Mouse (Mus musculus) heart, embryonic 12.5 days (tissue): ENCODE results near the gene Fry. TPM values are rescaled to one million over a fixed set of nuclear protein-coding genes. Genes with fewer than 3 reads are reported as not detected.

Experiments used
- ATAC-seq: fragments of 200-750 bp; cut with Nextera tagmentation; 2 replicates; pipeline ENCODE4 v1.8.0; 2017; ENCODE audit warnings: moderate TSS enrichment, moderate library complexity; ENCODE audit not compliant: insufficient number of reproducible peaks, low FRiP score
- H3K27ac ChIP-seq: fragments of 300-500 bp; sonication (generic); 2 replicates; pipeline ENCODE4 v1.5.1; 2016; ENCODE audit warnings: mild to moderate bottlenecking, moderate library complexity; ENCODE audit not compliant: poor library complexity, severe bottlenecking
- H3K27me3 ChIP-seq: fragments of 300-500 bp; sonication (generic); replicated peaks from 2 replicates; pipeline ENCODE4 v1.6.1; 2016; ENCODE audit warnings: mild to moderate bottlenecking, moderate library complexity
- H3K36me3 ChIP-seq: fragments of 300-500 bp; sonication (generic); 2 replicates; pipeline ENCODE4 v1.6.1; 2016; ENCODE audit warnings: mild to moderate bottlenecking, moderate library complexity
- H3K4me1 ChIP-seq: fragments of 300-500 bp; sonication (generic); replicated peaks from 2 replicates; pipeline ENCODE4 v1.6.1; 2016; ENCODE audit warnings: mild to moderate bottlenecking
- H3K4me2 ChIP-seq: fragments of 300-500 bp; sonication (generic); 2 replicates; pipeline ENCODE4 v1.6.1; 2016; ENCODE audit warnings: mild to moderate bottlenecking, moderate library complexity
- H3K4me3 ChIP-seq: fragments of 300-500 bp; sonication (generic); 2 replicates; pipeline ENCODE4 v1.5.1; 2016; ENCODE audit warnings: mild to moderate bottlenecking
- H3K9ac ChIP-seq: fragments of 300-500 bp; sonication (generic); 2 replicates; pipeline ENCODE4 v1.6.1; 2016; ENCODE audit warnings: mild to moderate bottlenecking, moderate library complexity
- H3K9me3 ChIP-seq: fragments of 300-500 bp; sonication (generic); replicated peaks from 2 replicates; pipeline ENCODE4 v1.6.1; 2016; ENCODE audit warnings: mild to moderate bottlenecking, moderate library complexity
- WGBS: fragments of 180-500 bp; shearing (Covaris S2); methylation state at CpG from one replicate; pipeline ENCODE4 v1.1.7; 2016; 5-methylcytosine and 5-hydroxymethylcytosine counted together
- polyA plus RNA-seq: library from polyadenylated mRNA; unstranded; fragments of >200 nt; fragmentation: Nextera tagmentation; extraction: Ambion mirVana; gene quantifications from 2 replicates; pipeline ENCODE4 v1.2.1, GENCODE M21; 2016

Fry gene
- polyA plus RNA-seq, 1 experiment from 2014 or later, result 30.6 TPM

- no peak overlapping the region for H3K4me3 ChIP-seq
- no peak overlapping the region for H3K4me2 ChIP-seq
- peaks cover 25% of the 10 kb centered on the region for H3K4me1 ChIP-seq
- no peak overlapping the region for H3K9ac ChIP-seq
- peaks cover 73% of the 10 kb centered on the region for H3K36me3 ChIP-seq
- no peak for ATAC-seq
- peaks cover 12% of the 10 kb centered on the region for H3K9me3 ChIP-seq
- H3K27me3 ChIP-seq, result no peaks in the 10 kb centered on the region
- H3K27ac ChIP-seq, result no peak overlapping the region
Measured at GRCm38 (mm10) chr5:150414823-150415222, 296.4 kb downstream of the Fry start.

DNA sequence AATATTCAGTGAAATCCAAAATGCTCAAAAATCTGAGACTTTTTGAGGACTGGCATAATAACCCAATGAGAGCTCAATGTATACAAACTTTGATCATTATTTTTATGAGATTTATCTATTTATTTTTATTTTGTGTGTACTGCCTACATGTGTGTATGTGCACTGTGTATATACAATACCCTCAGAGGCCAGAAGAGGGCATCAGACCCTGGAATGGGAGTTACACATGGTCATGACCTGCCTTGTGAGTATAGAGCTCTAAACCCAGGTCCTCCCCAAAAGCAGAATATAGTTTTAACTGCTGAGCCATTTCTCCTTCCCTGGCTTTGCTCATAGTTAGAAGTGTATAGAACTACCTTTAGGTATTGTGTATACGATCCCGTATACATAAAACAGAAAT is 298.8 kb downstream of the Fry start:
- H3K4me2 ChIP-seq, result no peak overlapping the region
- no peak overlapping the region for H3K27ac ChIP-seq
- peaks cover 12% of the 10 kb centered on the region for H3K9me3 ChIP-seq
- no peak for ATAC-seq
- no peak overlapping the region for H3K9ac ChIP-seq
- peaks cover 25% of the 10 kb centered on the region for H3K4me1 ChIP-seq
- no peak overlapping the region for H3K4me3 ChIP-seq
- WGBS, result 95% methylated on average over 2 of the region's 2 CpGs
- H3K27me3 ChIP-seq, result no peaks in the 10 kb centered on the region
- peaks cover 85% of the 10 kb centered on the region for H3K36me3 ChIP-seq

DNA sequence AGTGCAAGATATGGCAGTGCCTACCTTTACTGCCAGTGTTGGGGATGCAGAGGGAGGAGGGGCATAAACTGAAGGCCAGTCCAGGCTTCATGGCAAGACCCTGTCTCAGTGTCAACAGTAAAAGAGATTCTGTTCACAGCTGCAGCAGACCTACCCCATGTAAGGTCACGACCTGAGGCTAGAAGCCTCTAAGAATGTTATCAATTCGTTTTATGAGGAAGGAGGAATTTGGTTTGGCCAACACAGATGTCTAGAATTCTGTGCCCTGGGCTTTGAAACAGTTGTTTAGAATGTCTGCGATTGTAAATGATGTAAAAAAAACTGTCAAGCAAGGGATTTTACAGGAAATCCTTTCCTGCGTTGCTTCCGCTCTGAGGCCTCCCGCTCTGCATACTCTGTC is 299.6 kb downstream of the Fry start:
- Histone ChIP-seq H3K9me3 (peaks cover 12% of the 10 kb centered on the region), H3K4me1 (peaks cover 18% of the 10 kb centered on the region), H3K27me3 (no peaks in the 10 kb centered on the region), H3K27ac (peak overlapping the region; percentile 68), H3K4me2 (no peak overlapping the region), H3K36me3 (peaks cover 86% of the 10 kb centered on the region), H3K9ac (no peak overlapping the region), H3K4me3 (no peak overlapping the region)
- WGBS, result 33% methylated on average over 6 of the region's 6 CpGs
- no peak for ATAC-seq

DNA sequence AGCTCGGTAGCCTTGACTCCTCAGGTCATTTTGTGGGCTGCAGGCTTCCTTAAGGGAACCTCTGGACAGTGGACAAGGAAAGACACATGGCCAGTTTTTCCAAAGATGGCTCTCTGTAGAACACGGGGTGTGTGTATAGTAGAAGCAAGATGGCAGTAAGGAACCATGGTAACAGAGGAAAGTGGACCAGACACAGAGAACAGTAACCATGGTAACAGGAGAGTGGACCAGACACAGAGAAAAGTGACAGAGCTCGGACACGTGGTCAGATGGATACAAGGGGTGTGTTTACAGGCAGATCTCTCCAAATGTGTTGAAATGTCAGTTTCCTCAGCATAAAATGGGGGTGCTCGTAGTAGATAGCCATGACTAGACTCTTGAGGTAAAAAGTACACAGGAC is 306.6 kb downstream of the Fry start:
- no peak overlapping the region for H3K4me3 ChIP-seq
- H3K4me1 ChIP-seq, result no peaks in the 10 kb centered on the region
- no peak overlapping the region for H3K4me2 ChIP-seq
- no peaks in the 10 kb centered on the region for H3K9me3 ChIP-seq
- H3K27me3 ChIP-seq, result no peaks in the 10 kb centered on the region
- ATAC-seq, result no peak
- H3K27ac ChIP-seq, result no peak overlapping the region
- H3K9ac ChIP-seq, result no peak overlapping the region
- peaks cover 87% of the 10 kb centered on the region for H3K36me3 ChIP-seq
- 79% methylated on average over 5 of the region's 5 CpGs for WGBS

DNA sequence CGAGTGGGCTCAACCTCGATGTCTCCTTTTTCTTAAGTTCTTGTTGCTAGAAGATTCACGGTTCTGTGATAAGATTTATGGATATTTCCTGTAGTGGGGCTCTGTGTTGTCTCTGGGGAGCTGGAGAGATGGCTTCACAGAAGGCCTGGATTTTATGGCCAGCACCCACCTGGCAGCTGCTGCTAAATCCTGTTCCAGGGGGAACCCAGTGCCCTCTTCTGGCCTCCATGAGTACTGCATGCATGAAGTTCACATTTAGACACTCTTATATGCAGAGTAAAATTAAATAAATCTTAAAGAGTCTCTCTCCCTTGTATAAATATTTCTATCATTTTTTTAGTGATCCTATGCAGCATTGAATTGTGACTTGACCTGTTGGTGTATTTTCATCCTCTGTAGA is 308.1 kb downstream of the Fry start:
- Histone ChIP-seq H3K4me3 (no peak overlapping the region), H3K27ac (no peak overlapping the region), H3K36me3 (peaks cover 87% of the 10 kb centered on the region), H3K9me3 (no peaks in the 10 kb centered on the region), H3K4me1 (no peaks in the 10 kb centered on the region), H3K9ac (no peak overlapping the region), H3K27me3 (no peaks in the 10 kb centered on the region), H3K4me2 (no peak overlapping the region)
- 86% methylated on average over 3 of the region's 3 CpGs for WGBS
- no peak for ATAC-seq

GRCm38 (mm10) chr5:150431286-150431685 is 312.8 kb downstream of the Fry start:
- H3K4me2 ChIP-seq, result no peak overlapping the region
- H3K36me3 ChIP-seq, result peaks cover 82% of the 10 kb centered on the region
- H3K9me3 ChIP-seq, result peaks cover 10% of the 10 kb centered on the region
- H3K4me1 ChIP-seq, result 0 out of 2 replicates have a peak, but pooled peaks cover under 1% of the 10 kb centered on the region
- 95% methylated on average over 7 of the region's 7 CpGs for WGBS
- no peaks in the 10 kb centered on the region for H3K27me3 ChIP-seq
- no peak overlapping the region for H3K4me3 ChIP-seq
- H3K9ac ChIP-seq, result no peak overlapping the region
- ATAC-seq, result no peak
- H3K27ac ChIP-seq, result no peak overlapping the region

- Histone ChIP-seq H3K27me3 (no peaks in the 10 kb centered on the region), H3K27ac (no peak overlapping the region), H3K4me2 (no peak overlapping the region), H3K4me3 (no peak overlapping the region), H3K4me1 (peaks cover 8% of the 10 kb centered on the region; the same call in 1 of the 2 replicates), H3K9me3 (peaks cover 10% of the 10 kb centered on the region), H3K36me3 (peaks cover 75% of the 10 kb centered on the region), H3K9ac (no peak overlapping the region)
- ATAC-seq, result no peak
- WGBS, result 89% methylated on average over 2 of the region's 2 CpGs
Measured at GRCm38 (mm10) chr5:150432960-150433359, 314.5 kb downstream of the Fry start.

GRCm38 (mm10) chr5:150436629-150437389 is 318.4 kb downstream of the Fry start:
- H3K36me3 ChIP-seq, result peaks cover 80% of the 10 kb centered on the region
- no peak for ATAC-seq
- no peak overlapping the region for H3K9ac ChIP-seq
- no peaks in the 10 kb centered on the region for H3K27me3 ChIP-seq
- WGBS, result 30% methylated on average over 34 of the region's 34 CpGs
- H3K9me3 ChIP-seq, result peaks cover 10% of the 10 kb centered on the region
- no peak overlapping the region; the same call in 1 of the 2 replicates for H3K27ac ChIP-seq
- peak overlapping the region; percentile 19 for H3K4me3 ChIP-seq
- H3K4me1 ChIP-seq, result peaks cover 8% of the 10 kb centered on the region; the same call in 1 of the 2 replicates
- peak overlapping the region; percentile 56 for H3K4me2 ChIP-seq

DNA sequence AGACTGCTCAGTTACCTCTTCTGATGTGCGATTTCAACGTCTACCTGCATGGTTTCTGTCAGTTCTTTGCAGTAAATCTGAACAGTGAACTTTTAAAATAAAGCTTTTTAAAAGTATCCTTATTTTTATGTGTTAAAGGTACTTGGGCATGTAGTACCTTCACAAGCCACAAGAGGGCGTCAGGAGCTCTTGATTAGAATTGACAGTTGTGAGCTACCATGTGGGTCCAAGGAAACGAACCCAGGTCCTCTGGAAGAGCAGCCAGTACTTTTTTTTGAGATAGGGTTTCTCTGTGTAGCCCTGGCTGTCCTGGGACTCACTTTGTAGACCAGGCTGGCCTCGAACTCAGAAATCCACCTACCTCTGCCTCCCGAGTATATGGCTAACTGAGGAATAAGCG is 323.2 kb downstream of the Fry start:
- ATAC-seq, result no peak
- Histone ChIP-seq H3K27ac (no peak overlapping the region), H3K4me3 (no peak overlapping the region), H3K9me3 (no peaks in the 10 kb centered on the region), H3K4me2 (no peak overlapping the region), H3K4me1 (peaks cover 4% of the 10 kb centered on the region; the same call in 1 of the 2 replicates), H3K27me3 (no peaks in the 10 kb centered on the region), H3K9ac (no peak overlapping the region), H3K36me3 (peaks cover 67% of the 10 kb centered on the region)
- 38% methylated on average over 7 of the region's 7 CpGs for WGBS

- H3K27ac ChIP-seq, result no peak overlapping the region
- H3K4me3 ChIP-seq, result no peak overlapping the region
- H3K4me2 ChIP-seq, result no peak overlapping the region
- no peaks in the 10 kb centered on the region for H3K27me3 ChIP-seq
- H3K9ac ChIP-seq, result no peak overlapping the region
- H3K4me1 ChIP-seq, result no peaks in the 10 kb centered on the region
- 79% methylated on average over 9 of the region's 9 CpGs for WGBS
- H3K9me3 ChIP-seq, result peaks cover 13% of the 10 kb centered on the region
- peaks cover 96% of the 10 kb centered on the region for H3K36me3 ChIP-seq
- ATAC-seq, result no peak
Measured at GRCm38 (mm10) chr5:150451281-150452003, 333.0 kb downstream of the Fry start.

DNA sequence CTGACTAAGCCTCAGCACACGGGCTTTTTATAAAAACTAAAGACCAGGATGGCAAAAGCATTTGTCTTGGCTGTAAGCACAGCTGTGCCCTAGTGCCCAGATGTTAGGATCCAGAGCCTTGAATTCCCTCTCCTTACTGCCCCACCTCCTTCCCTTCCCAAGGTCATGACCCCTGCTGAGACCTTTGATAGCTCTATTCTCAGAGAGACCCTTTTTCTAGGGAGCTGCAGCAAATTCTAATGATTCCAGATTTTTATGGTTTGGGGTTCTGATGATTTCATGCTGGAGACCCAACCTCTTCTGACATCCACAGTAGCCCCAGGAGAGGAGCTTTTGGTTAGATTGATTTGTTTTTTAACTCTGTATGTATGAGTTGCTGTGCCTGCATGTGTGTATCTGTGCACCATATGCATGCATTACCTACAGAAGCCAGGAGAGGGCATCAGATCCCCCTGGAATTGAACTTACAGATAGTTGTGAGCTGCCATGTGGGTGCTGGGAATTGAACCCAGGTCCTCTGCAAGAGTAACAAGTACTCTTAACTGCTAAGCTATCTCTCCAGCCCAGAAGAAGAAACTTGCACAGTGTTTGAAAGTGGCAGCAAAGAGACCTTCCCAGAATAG is 333.7 kb downstream of the Fry start:
- peaks cover 95% of the 10 kb centered on the region for H3K36me3 ChIP-seq
- WGBS, result 58% methylated on average over 1 of the region's 1 CpGs
- H3K4me2 ChIP-seq, result no peak overlapping the region
- no peaks in the 10 kb centered on the region for H3K27me3 ChIP-seq
- H3K27ac ChIP-seq, result no peak overlapping the region
- H3K9ac ChIP-seq, result no peak overlapping the region
- H3K9me3 ChIP-seq, result peaks cover 13% of the 10 kb centered on the region
- no peak for ATAC-seq
- no peak overlapping the region for H3K4me3 ChIP-seq
- no peaks in the 10 kb centered on the region for H3K4me1 ChIP-seq
